ENCODE assay signal across 11 mouse cellular contexts in the genomic region with DNA sequence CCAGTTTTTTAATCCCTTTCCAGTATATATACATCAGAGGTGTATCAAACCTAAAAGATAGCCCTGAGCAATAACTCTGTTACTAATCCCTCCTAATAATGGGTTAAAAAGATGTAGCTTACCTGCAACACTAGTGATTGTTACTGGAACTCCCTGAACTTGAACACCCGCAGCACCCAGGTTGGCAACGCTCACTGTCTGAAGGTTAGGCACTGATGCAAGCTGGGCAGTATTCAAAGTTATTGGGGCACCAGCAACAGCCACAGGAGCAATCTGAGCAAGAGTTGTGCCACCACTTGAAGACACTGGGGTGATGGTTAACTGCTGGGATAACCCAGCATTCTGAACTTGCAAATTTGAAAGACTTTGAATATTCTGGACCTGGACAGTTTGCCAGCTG. TPM values are rescaled to one million over a fixed set of nuclear protein-coding genes. Genes with fewer than 3 reads are reported as not detected.
A peak's percentile ranks its signal among the peaks of the same experiment; 100 is the strongest.
DNase-seq lines count a peak whose midpoint lies in the region; ATAC-seq and TF ChIP-seq lines count a peak whose summit lies in the region.
"Had no signal": no experiment of that assay in that cellular context is flagged by ENCODE, and none has a peak within 500 bp of the region (broad histone marks: within the 10 kb centered on the region; RNA-seq: fewer than 3 reads in every experiment).

No protein-coding gene starts in this region.

- peak overlapping the region; percentile 57 for H3K4me2 ChIP-seq in hindbrain, embryonic 15.5 days
- H3K4me2 ChIP-seq in midbrain, embryonic 16.5 days (ENCODE audit: low read length): peak overlapping the region; percentile 49

- no peaks in the 10 kb centered on the region for H3K9me3 ChIP-seq in forebrain, embryonic 10.5 days
- no peaks in the 10 kb centered on the region for H3K9me3 ChIP-seq in hindbrain, embryonic 15.5 days
- H3K9me3 ChIP-seq in midbrain, embryonic 16.5 days (replicated peaks; ENCODE audit: control insufficient read depth, low read length, poor library complexity, severe bottlenecking): no peaks in the 10 kb centered on the region

- no peak for TF ChIP-seq POLR2A in liver, adult 2 months (IDR thresholded peaks at IDR 0.05; ENCODE audit: extremely low read depth, insufficient read depth, low read length)

- peaks cover 6% of the 10 kb centered on the region for H3K4me1 ChIP-seq in liver, adult 2 months (ENCODE audit: control insufficient read depth, insufficient read depth, low read length)
- H3K4me1 ChIP-seq in forebrain, embryonic 10.5 days: peaks cover 55% of the 10 kb centered on the region
- peaks cover 43% of the 10 kb centered on the region for H3K4me1 ChIP-seq in hindbrain, embryonic 15.5 days (replicated peaks)
- H3K4me1 ChIP-seq in midbrain, embryonic 16.5 days (ENCODE audit: control insufficient read depth, insufficient read depth, low read length): peaks cover 36% of the 10 kb centered on the region

- no peaks in the 10 kb centered on the region for H3K36me3 ChIP-seq in liver, adult 2 months (ENCODE audit: control insufficient read depth, insufficient read depth, low read length)
- H3K36me3 ChIP-seq in forebrain, embryonic 10.5 days (replicated peaks): peaks cover 34% of the 10 kb centered on the region
- H3K36me3 ChIP-seq in hindbrain, embryonic 15.5 days: no peaks in the 10 kb centered on the region
- H3K36me3 ChIP-seq in midbrain, embryonic 16.5 days (ENCODE audit: control insufficient read depth, insufficient read depth, low read length): no peaks in the 10 kb centered on the region

- no peak overlapping the region for H3K9ac ChIP-seq in liver, adult 2 months (ENCODE audit: low read depth, low read length)
- 0 out of 2 replicates have a peak overlapping the region, but pooled peaks have one; percentile 22 for H3K9ac ChIP-seq in hindbrain, embryonic 15.5 days
- H3K9ac ChIP-seq in midbrain, embryonic 16.5 days (ENCODE audit: low read depth, low read length): 0 out of 2 replicates have a peak overlapping the region, but pooled peaks have one; percentile 6

- H3K79me2 ChIP-seq in liver, adult 2 months (ENCODE audit: control insufficient read depth, insufficient read depth, low read length): no peaks in the 10 kb centered on the region

- H3K27ac ChIP-seq in liver, adult 2 months (replicated peaks; ENCODE audit: insufficient read depth, low read depth, low read length): no peak overlapping the region
- no peak overlapping the region for H3K27ac ChIP-seq in forebrain, embryonic 10.5 days
- H3K27ac ChIP-seq in hindbrain, embryonic 15.5 days (replicated peaks): no peak overlapping the region
- H3K27ac ChIP-seq in midbrain, embryonic 16.5 days (ENCODE audit: low read length): no peak overlapping the region

- no peaks in the 10 kb centered on the region for H3K27me3 ChIP-seq in liver, adult 2 months (ENCODE audit: control insufficient read depth, insufficient read depth, low read length)
- no peaks in the 10 kb centered on the region for H3K27me3 ChIP-seq in forebrain, embryonic 10.5 days (ENCODE audit: poor library complexity, severe bottlenecking)
- H3K27me3 ChIP-seq in hindbrain, embryonic 15.5 days: no peaks in the 10 kb centered on the region
- no peaks in the 10 kb centered on the region for H3K27me3 ChIP-seq in midbrain, embryonic 16.5 days (ENCODE audit: control insufficient read depth, insufficient read depth, low read depth, low read length)

- no peak overlapping the region for H3K4me3 ChIP-seq in liver, adult 2 months (ENCODE audit: insufficient read depth, low read depth, low read length)
- H3K4me3 ChIP-seq in forebrain, embryonic 10.5 days: peak overlapping the region; percentile 84
- no peak overlapping the region for H3K4me3 ChIP-seq in hindbrain, embryonic 15.5 days
- H3K4me3 ChIP-seq in midbrain, embryonic 16.5 days (ENCODE audit: low read depth, low read length): peak overlapping the region; percentile 20

- TF ChIP-seq CTCF in liver, adult 2 months (IDR thresholded peaks at IDR 0.05; ENCODE audit: low read depth, low read length): no peak

- DNase-seq in liver, adult 2 months (ENCODE audit: extremely low read depth, low read depth, low spot score): peak; percentile 50
- DNase-seq in liver: no peak
- no peak for DNase-seq in forebrain, embryonic 10.5 days (ENCODE audit: extremely low spot score, low spot score)
- no peak for DNase-seq in thymus, adult 18-20 months
- DNase-seq in yolk sac, embryonic 10.5 days (ENCODE audit: low spot score): no peak
- DNase-seq: adrenal gland, postnatal 25 days; kidney, adult 9 months; lung, adult 2 months had no signal

- ATAC-seq in hindbrain, embryonic 15.5 days (ENCODE audit: low FRiP score, low read depth): no peak
- ATAC-seq in midbrain, embryonic 16.5 days: no peak
- no peak for ATAC-seq in frontal cortex, adult (ENCODE audit: low TSS enrichment)

- 27% methylated on average over 2 of the region's 2 CpGs for WGBS in liver, adult 2 months
- WGBS in forebrain, embryonic 10.5 days: 83% methylated on average over 2 of the region's 2 CpGs
- 79% methylated on average over 2 of the region's 2 CpGs for WGBS in hindbrain, embryonic 15.5 days
- 84% methylated on average over 2 of the region's 2 CpGs for WGBS in midbrain, embryonic 16.5 days

RNA-seq across cellular contexts. Expression of a gene that starts 2.7 kb away (rescaled TPM):
- 7.9 and 9.3 TPM in 2 replicates for total RNA-seq in liver, adult 2 months (2014; rRNA removed)
- polyA plus RNA-seq in liver, adult 2 months (2012; rRNA removed): 1.6 and 1.9 TPM in 2 replicates
- polyA plus RNA-seq in forebrain, embryonic 10.5 days (2016; fragmentation: Nextera tagmentation; extraction: Ambion mirVana): 13.2 and 13.9 TPM in 2 replicates
- polyA plus RNA-seq in hindbrain, embryonic 15.5 days (2015; fragmentation: Nextera tagmentation; extraction: Ambion mirVana): 19.2 and 20.7 TPM in 2 replicates
- 22.6 and 26.7 TPM in 2 replicates for polyA plus RNA-seq in midbrain, embryonic 16.5 days (2015; fragmentation: Nextera tagmentation; extraction: Ambion mirVana)

Comparison
In these comparisons a context has a peak if more than half of its experiments do, and no peak if none do; other contexts are left out.
1. H3K4me3 ChIP-seq: peak in forebrain, embryonic 10.5 days (single experiment) and midbrain, embryonic 16.5 days (single experiment); none in liver, adult 2 months (single experiment) and hindbrain, embryonic 15.5 days (single experiment).